Mouse (Mus musculus) T-cell, adult 2 months (primary cell): ENCODE results near the gene Spcs3.

Source experiments
- DNase-seq: peaks from one replicate; pipeline ENCODE4 v3.0.0; 2022; ENCODE audit warnings: low spot score

Gene Spcs3

DNA sequence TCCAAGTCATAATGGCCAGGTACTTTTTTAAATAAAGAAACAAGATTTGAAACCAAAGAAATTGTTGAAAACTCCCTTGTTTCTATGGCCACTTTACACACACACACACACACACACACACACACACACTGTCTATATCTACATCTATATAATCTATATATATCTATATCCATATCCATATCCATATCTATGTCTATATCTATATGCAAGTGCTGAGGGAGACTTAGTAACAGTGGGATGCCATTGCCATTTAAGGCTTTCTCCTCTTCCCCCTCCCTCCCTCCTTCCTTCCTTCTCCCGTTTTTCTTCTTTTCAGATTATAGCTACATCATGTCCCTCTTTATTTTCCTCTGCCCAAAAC, 21.7 kb downstream of the Spcs3 start:
- DNase-seq, result no peak

- DNase-seq, result peak; percentile 60
Observed at GRCm38 (mm10) chr8:54507428-54508095, 22.2 kb downstream of the Spcs3 start.

GRCm38 (mm10) chr8:54505060-54505459, 24.7 kb downstream of the Spcs3 start:
- DNase-seq, result no peak

GRCm38 (mm10) chr8:54503104-54503503, 26.7 kb downstream of the Spcs3 start:
- no peak for DNase-seq

GRCm38 (mm10) chr8:54493915-54494314, 35.9 kb downstream of the Spcs3 start:
- no peak for DNase-seq

DNA sequence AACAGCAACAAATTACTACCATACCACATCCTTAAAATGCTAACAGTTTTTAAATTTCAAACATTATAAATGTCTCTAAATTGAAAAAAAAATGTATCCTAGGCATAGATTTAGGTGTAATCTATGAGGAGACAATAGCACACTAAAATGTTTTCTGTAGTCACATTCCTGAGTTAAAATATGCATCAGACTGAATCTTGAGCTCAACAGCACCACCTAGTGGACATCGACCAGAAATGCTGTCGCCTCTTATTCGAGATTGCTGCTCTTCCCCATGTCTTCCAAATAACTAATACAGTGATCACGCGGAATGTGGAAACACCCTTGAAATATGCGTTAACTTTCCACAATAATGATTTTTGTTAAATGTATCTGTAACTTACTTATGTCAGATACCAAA, 36.7 kb downstream of the Spcs3 start:
- peak; percentile 16 for DNase-seq

DNA sequence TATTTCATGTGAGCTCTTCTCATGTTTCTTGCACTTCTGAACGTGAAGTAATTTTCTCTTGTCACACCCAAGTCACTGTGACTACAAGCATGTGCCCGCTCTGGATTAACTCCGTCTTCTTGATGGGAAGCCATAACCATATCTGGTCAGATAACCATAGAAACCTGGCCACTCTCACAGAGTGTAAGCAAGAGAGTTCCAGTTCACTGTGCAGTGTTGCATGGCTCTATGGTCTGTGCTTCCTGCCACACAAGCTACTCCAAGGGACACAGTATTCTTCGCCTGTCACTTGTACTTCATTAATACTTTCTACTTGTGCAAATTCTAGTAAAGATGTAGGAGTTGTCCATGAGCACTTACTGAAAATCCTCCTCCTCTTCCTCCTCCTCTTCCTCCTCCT, 37.9 kb downstream of the Spcs3 start:
- no peak for DNase-seq

GRCm38 (mm10) chr8:54491057-54491690, 38.6 kb downstream of the Spcs3 start:
- peak; percentile 7 for DNase-seq

GRCm38 (mm10) chr8:54488437-54488836, 41.4 kb downstream of the Spcs3 start:
- no peak for DNase-seq

GRCm38 (mm10) chr8:54486555-54487273, 43.1 kb downstream of the Spcs3 start:
- no peak for DNase-seq
